Mouse (Mus musculus) embryonic facial prominence, embryonic 14.5 days (tissue): ENCODE measurements at regions not wholly inside any gene's neighbourhood (a gene's known extent, or its start where the extent isn't known, plus 50 kb on each side); places are given as distances from the start of the nearest gene placed in this dataset.
A peak's percentile ranks its signal among the peaks of the same experiment; 100 is the strongest.

Experiments used
- ATAC-seq: fragments of 200-750 bp; cut with Nextera tagmentation; 2 replicates; pipeline ENCODE4 v1.8.0; 2017; ENCODE audit warnings: low read depth, moderate number of reproducible peaks, moderate TSS enrichment
- DNase-seq: peaks from one replicate; pipeline ENCODE4 v3.0.0-alpha.2; 2015; ENCODE audit warnings: low spot score
- H3K27ac ChIP-seq: fragments of 300-500 bp; sonication (generic); replicated peaks from 2 replicates; pipeline ENCODE4 v1.5.1; 2014; ENCODE audit warnings: low read depth, mild to moderate bottlenecking, low read length, moderate library complexity
- H3K27me3 ChIP-seq: fragments of 300-500 bp; sonication (generic); replicated peaks from 2 replicates; pipeline ENCODE4 v1.6.1; 2014; ENCODE audit warnings: low read length; ENCODE audit not compliant: control insufficient read depth, insufficient read depth
- H3K36me3 ChIP-seq: fragments of 300-500 bp; sonication (generic); 2 replicates; pipeline ENCODE4 v1.6.1; 2014; ENCODE audit warnings: low read length, mixed read lengths; ENCODE audit not compliant: control insufficient read depth, insufficient read depth
- H3K4me1 ChIP-seq: fragments of 300-500 bp; sonication (generic); 2 replicates; pipeline ENCODE4 v1.6.1; 2014; ENCODE audit warnings: antibody characterized with exemption, low read length; ENCODE audit not compliant: control insufficient read depth, insufficient read depth
- H3K4me2 ChIP-seq: fragments of 300-500 bp; sonication (generic); 2 replicates; pipeline ENCODE4 v1.6.1; 2014; ENCODE audit warnings: low read depth, mild to moderate bottlenecking, low read length, moderate library complexity, mixed read lengths
- H3K4me3 ChIP-seq: fragments of 300-500 bp; sonication (generic); 2 replicates; pipeline ENCODE4 v1.5.1; 2014; ENCODE audit warnings: low read depth, mild to moderate bottlenecking, low read length
- H3K9ac ChIP-seq: fragments of 300-500 bp; sonication (generic); 2 replicates; pipeline ENCODE4 v1.6.1; 2014; ENCODE audit warnings: low read depth, mild to moderate bottlenecking, low read length, moderate library complexity, mixed read lengths
- H3K9me3 ChIP-seq: fragments of 300-500 bp; sonication (generic); 2 replicates; pipeline ENCODE4 v1.6.1; 2016; ENCODE audit warnings: low read length; ENCODE audit not compliant: control insufficient read depth
- WGBS: fragments of 180-500 bp; shearing (Covaris S2); extraction: QIAGEN DNeasy Blood & Tissue Kit; methylation state at CpG from one replicate; pipeline ENCODE4 v1.1.7; 2014; 5-methylcytosine and 5-hydroxymethylcytosine counted together

GRCm38 (mm10) chr9:104457635-104458034, 89.5 kb upstream of the Cpne4 start:
- H3K4me2 ChIP-seq: no peak overlapping the region

GRCm38 (mm10) chr9:104448577-104449165, 98.4 kb upstream of the Cpne4 start:
- H3K9me3 ChIP-seq: no peaks in the 10 kb centered on the region
- no peaks in the 10 kb centered on the region for H3K27me3 ChIP-seq
- no peak overlapping the region for H3K9ac ChIP-seq
- no peak overlapping the region for H3K4me2 ChIP-seq
- H3K4me3 ChIP-seq: no peak overlapping the region
- no peaks in the 10 kb centered on the region for H3K36me3 ChIP-seq
- WGBS: 64% methylated on average over 8 of the region's 8 CpGs
- DNase-seq: no peak
- H3K27ac ChIP-seq: no peak overlapping the region
- H3K4me1 ChIP-seq: no peaks in the 10 kb centered on the region
- ATAC-seq: no peak

More at GRCm38 (mm10) chr9:104457635-104458034, 89.5 kb upstream of the Cpne4 start:
- H3K9me3 ChIP-seq: no peaks in the 10 kb centered on the region
- no peak for DNase-seq
- no peak overlapping the region for H3K4me3 ChIP-seq
- no peaks in the 10 kb centered on the region for H3K27me3 ChIP-seq
- H3K27ac ChIP-seq: no peak overlapping the region
- WGBS: 23% methylated on average over 4 of the region's 4 CpGs
- no peaks in the 10 kb centered on the region for H3K4me1 ChIP-seq
- H3K36me3 ChIP-seq: no peaks in the 10 kb centered on the region
- H3K9ac ChIP-seq: no peak overlapping the region
- ATAC-seq: no peak

GRCm38 (mm10) chr9:104444906-104445305, 102.2 kb upstream of the Cpne4 start:
- ATAC-seq: no peak

DNA sequence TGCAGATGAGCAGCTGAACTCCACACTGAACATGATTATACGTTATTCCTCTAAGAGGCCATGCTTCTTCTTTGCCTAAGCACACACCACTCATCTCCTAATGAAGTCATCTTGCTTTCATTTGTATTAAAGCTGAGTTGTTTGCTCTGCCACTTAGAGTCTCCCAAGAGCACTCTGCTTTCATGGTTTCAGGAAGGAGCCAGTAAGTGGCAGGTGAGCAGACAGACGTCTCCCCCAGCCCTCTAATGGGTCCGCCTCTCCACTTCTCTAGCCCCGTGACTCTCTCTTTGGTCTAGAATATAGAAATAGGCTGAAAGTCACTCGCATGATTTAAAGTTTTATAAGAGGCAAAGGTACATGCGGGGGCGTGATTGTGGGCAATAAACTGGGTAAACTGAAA, 103.8 kb upstream of the Cpne4 start:
- Histone ChIP-seq H3K4me1 (no peaks in the 10 kb centered on the region), H3K4me2 (no peak overlapping the region), H3K9me3 (no peaks in the 10 kb centered on the region), H3K27me3 (no peaks in the 10 kb centered on the region), H3K9ac (no peak overlapping the region), H3K27ac (no peak overlapping the region), H3K36me3 (no peaks in the 10 kb centered on the region), H3K4me3 (no peak overlapping the region)
- ATAC-seq (no peak), DNase-seq (no peak)
- WGBS: 75% methylated on average over 7 of the region's 7 CpGs

More at GRCm38 (mm10) chr9:104444906-104445305, 102.2 kb upstream of the Cpne4 start:
- Histone ChIP-seq H3K27ac (no peak overlapping the region), H3K9me3 (no peaks in the 10 kb centered on the region), H3K4me1 (no peaks in the 10 kb centered on the region), H3K4me3 (no peak overlapping the region), H3K36me3 (no peaks in the 10 kb centered on the region), H3K4me2 (no peak overlapping the region), H3K9ac (no peak overlapping the region), H3K27me3 (no peaks in the 10 kb centered on the region)
- no peak for DNase-seq
- WGBS: 55% methylated on average over 5 of the region's 5 CpGs

- Histone ChIP-seq H3K4me3 (no peak overlapping the region), H3K27ac (no peak overlapping the region), H3K4me1 (0 out of 2 replicates have a peak, but pooled peaks cover 3% of the 10 kb centered on the region), H3K9me3 (no peaks in the 10 kb centered on the region), H3K9ac (no peak overlapping the region), H3K4me2 (no peak overlapping the region), H3K27me3 (peaks cover under 1% of the 10 kb centered on the region; the same call in 1 of the 2 replicates), H3K36me3 (no peaks in the 10 kb centered on the region)
- no peak for DNase-seq
- 43% methylated on average over 5 of the region's 5 CpGs for WGBS
- ATAC-seq: no peak
Measured at GRCm38 (mm10) chr9:104413021-104413420, 75.5 kb upstream of the Acpp start.

- 3% methylated on average over 5 of the region's 5 CpGs for WGBS
Measured at GRCm38 (mm10) chr9:104410211-104410610, 72.7 kb upstream of the Acpp start.

GRCm38 (mm10) chr9:104409381-104409780, 71.8 kb upstream of the Acpp start:
- Histone ChIP-seq H3K4me3 (peak overlapping the region; percentile 24), H3K27ac (no peak overlapping the region), H3K4me1 (0 out of 2 replicates have a peak, but pooled peaks cover 3% of the 10 kb centered on the region), H3K27me3 (peaks cover 4% of the 10 kb centered on the region; the same call in 1 of the 2 replicates), H3K36me3 (no peaks in the 10 kb centered on the region), H3K9me3 (no peaks in the 10 kb centered on the region), H3K9ac (peak overlapping the region; percentile 25; the same call in 1 of the 2 replicates), H3K4me2 (peak overlapping the region; percentile 48)
- WGBS: 19% methylated on average over 12 of the region's 12 CpGs
- no peak for ATAC-seq
- no peak for DNase-seq

More at GRCm38 (mm10) chr9:104410211-104410610, 72.7 kb upstream of the Acpp start:
- DNase-seq (peak; percentile 71), ATAC-seq (no peak)
- Histone ChIP-seq H3K4me3 (no peak overlapping the region), H3K4me2 (no peak overlapping the region), H3K4me1 (0 out of 2 replicates have a peak, but pooled peaks cover 3% of the 10 kb centered on the region), H3K9ac (no peak overlapping the region), H3K27me3 (peaks cover 4% of the 10 kb centered on the region; the same call in 1 of the 2 replicates), H3K27ac (no peak overlapping the region), H3K9me3 (no peaks in the 10 kb centered on the region), H3K36me3 (no peaks in the 10 kb centered on the region)

DNA sequence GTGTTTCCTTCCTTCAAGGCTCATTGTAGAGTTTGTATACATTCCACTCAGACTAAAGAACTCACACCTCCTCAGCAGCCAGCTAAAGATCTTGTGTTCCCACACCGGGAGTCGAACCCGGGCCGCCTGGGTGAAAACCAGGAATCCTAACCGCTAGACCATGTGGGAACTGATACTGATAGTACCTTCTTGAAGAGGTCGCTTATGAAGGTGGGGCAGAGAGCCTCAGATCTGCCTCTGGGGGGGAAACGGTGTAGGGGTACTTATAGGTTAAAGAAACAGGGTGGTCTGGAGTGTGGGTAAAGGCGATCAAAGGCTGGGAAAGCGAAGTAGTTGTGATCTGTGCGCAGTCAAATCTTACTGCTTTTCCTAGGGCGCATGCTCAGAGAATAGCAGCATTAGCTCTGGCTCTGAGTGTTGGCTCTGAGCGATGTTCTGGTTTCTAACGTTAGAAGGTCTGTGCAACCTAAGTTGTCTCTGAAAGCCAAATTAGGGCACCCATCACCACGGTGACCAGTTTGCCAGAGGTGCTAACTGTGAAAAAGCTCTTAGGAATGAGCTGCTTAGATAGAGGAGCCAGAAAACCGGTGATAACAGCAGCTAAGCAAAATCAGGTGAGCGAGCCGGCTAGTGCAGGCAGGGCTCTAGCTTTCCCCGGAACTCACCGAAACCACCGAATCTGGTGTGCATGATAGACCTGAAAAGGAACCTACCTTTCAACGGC, 71.2 kb upstream of the Acpp start:
- Histone ChIP-seq H3K27me3 (peaks cover 4% of the 10 kb centered on the region; the same call in 1 of the 2 replicates), H3K27ac (no peak overlapping the region), H3K4me1 (0 out of 2 replicates have a peak, but pooled peaks cover 3% of the 10 kb centered on the region), H3K36me3 (no peaks in the 10 kb centered on the region), H3K9me3 (no peaks in the 10 kb centered on the region), H3K4me2 (peak overlapping the region; percentile 48), H3K9ac (0 out of 2 replicates have a peak overlapping the region, but pooled peaks have one; percentile 26), H3K4me3 (peak overlapping the region; percentile 24)
- WGBS: 16% methylated on average over 21 of the region's 21 CpGs
- ATAC-seq: peak; percentile 38
- DNase-seq: peak; percentile 27
